Mouse (Mus musculus) kidney, embryonic 14.5 days (tissue): ENCODE results near the gene Wdfy4. TPM values are rescaled to one million over a fixed set of nuclear protein-coding genes. Genes with fewer than 3 reads are reported as not detected.

Experiments used
- ATAC-seq: fragments of 200-750 bp; cut with Nextera tagmentation; 2 replicates; pipeline ENCODE4 v1.8.0; 2017; ENCODE audit warnings: moderate number of reproducible peaks, mild to moderate bottlenecking, moderate TSS enrichment, moderate library complexity; ENCODE audit not compliant: low FRiP score, low TSS enrichment
- H3K27ac ChIP-seq: fragments of 300-500 bp; sonication (generic); 2 replicates; pipeline ENCODE4 v1.5.1; 2014; ENCODE audit warnings: low read depth, mild to moderate bottlenecking, low read length, moderate library complexity, mixed read lengths
- H3K27me3 ChIP-seq: fragments of 300-500 bp; sonication (generic); 2 replicates; pipeline ENCODE4 v1.6.1; 2014; ENCODE audit warnings: mild to moderate bottlenecking, low read length; ENCODE audit not compliant: control insufficient read depth, insufficient read depth
- H3K36me3 ChIP-seq: fragments of 300-500 bp; sonication (generic); 2 replicates; pipeline ENCODE4 v1.6.1; 2014; ENCODE audit warnings: low read length, mixed read lengths; ENCODE audit not compliant: control insufficient read depth, insufficient read depth
- H3K4me1 ChIP-seq: fragments of 300-500 bp; sonication (generic); 2 replicates; pipeline ENCODE4 v1.6.1; 2014; ENCODE audit warnings: low read length, mixed read lengths; ENCODE audit not compliant: control insufficient read depth, insufficient read depth
- H3K4me2 ChIP-seq: fragments of 300-500 bp; sonication (generic); replicated peaks from 2 replicates; pipeline ENCODE4 v1.6.1; 2014; ENCODE audit warnings: low read depth, mild to moderate bottlenecking, low read length
- H3K4me3 ChIP-seq: fragments of 300-500 bp; sonication (generic); 2 replicates; pipeline ENCODE4 v1.5.1; 2014; ENCODE audit warnings: mild to moderate bottlenecking, low read length
- H3K9ac ChIP-seq: fragments of 300-500 bp; sonication (generic); 2 replicates; pipeline ENCODE4 v1.6.1; 2014; ENCODE audit warnings: low read depth, mild to moderate bottlenecking, low read length, moderate library complexity
- H3K9me3 ChIP-seq: fragments of 300-500 bp; sonication (generic); 2 replicates; pipeline ENCODE4 v1.6.1; 2016; ENCODE audit warnings: low read length; ENCODE audit not compliant: control insufficient read depth
- WGBS: fragments of 180-500 bp; shearing (Covaris S2); extraction: QIAGEN DNeasy Blood & Tissue Kit; methylation state at CpG from one replicate; pipeline ENCODE4 v1.1.7; 2014; 5-methylcytosine and 5-hydroxymethylcytosine counted together
- polyA plus RNA-seq: library from polyadenylated mRNA; unstranded; fragments of >200 nt; fragmentation: Nextera tagmentation; extraction: Ambion mirVana; gene quantifications from 2 replicates; pipeline ENCODE4 v1.2.1, GENCODE M21; 2014

Wdfy4 gene
- polyA plus RNA-seq, 1 experiment from 2014 or later, result 0.31 TPM

GRCm38 (mm10) chr14:33213823-33214766 is 28.8 kb upstream of the Wdfy4 start, which contains the start of gene Arhgap22:
Arhgap22 (plus strand) TSS chr14:33214026.
- no peak within 1 kb of the TSS for H3K4me3 ChIP-seq
- no peak within 1 kb of the TSS for H3K27ac ChIP-seq
- H3K4me2 ChIP-seq, result peak within 1 kb of the TSS; percentile 20; the same call in 1 of the 2 replicates
- no peaks in the 10 kb centered on the region; the same call in 1 of the 2 replicates for H3K27me3 ChIP-seq
- H3K9ac ChIP-seq, result no peak within 1 kb of the TSS
- no peaks in the 10 kb centered on the region for H3K36me3 ChIP-seq
- WGBS, result 16% methylated on average over 28 of the region's 28 CpGs
- peak; percentile 89 for ATAC-seq
- H3K9me3 ChIP-seq, result no peaks in the 10 kb centered on the region
- H3K4me1 ChIP-seq, result 0 out of 2 replicates have a peak, but pooled peaks cover 3% of the 10 kb centered on the region

- no peak overlapping the region for H3K4me2 ChIP-seq
- H3K9ac ChIP-seq, result no peak overlapping the region
- WGBS, result 81% methylated on average over 12 of the region's 12 CpGs
- H3K4me3 ChIP-seq, result no peak overlapping the region
- H3K4me1 ChIP-seq, result 0 out of 2 replicates have a peak, but pooled peaks cover 3% of the 10 kb centered on the region
- H3K27ac ChIP-seq, result no peak overlapping the region
- H3K9me3 ChIP-seq, result no peaks in the 10 kb centered on the region
- no peaks in the 10 kb centered on the region for H3K36me3 ChIP-seq
- no peak for ATAC-seq
- H3K27me3 ChIP-seq, result no peaks in the 10 kb centered on the region; the same call in 1 of the 2 replicates
These were observed 27.6 kb upstream of the Wdfy4 start for GRCm38 (mm10) chr14:33212958-33213309.

GRCm38 (mm10) chr14:33212271-33212957 is 27.1 kb upstream of the Wdfy4 start:
- no peaks in the 10 kb centered on the region; the same call in 1 of the 2 replicates for H3K27me3 ChIP-seq
- H3K9me3 ChIP-seq, result no peaks in the 10 kb centered on the region
- no peak for ATAC-seq
- 0 out of 2 replicates have a peak, but pooled peaks cover 3% of the 10 kb centered on the region for H3K4me1 ChIP-seq
- H3K4me3 ChIP-seq, result no peak overlapping the region
- H3K36me3 ChIP-seq, result no peaks in the 10 kb centered on the region
- WGBS, result 46% methylated on average over 5 of the region's 5 CpGs
- H3K27ac ChIP-seq, result no peak overlapping the region
- no peak overlapping the region for H3K9ac ChIP-seq
- H3K4me2 ChIP-seq, result no peak overlapping the region

- Histone ChIP-seq H3K27ac (no peak overlapping the region), H3K27me3 (no peaks in the 10 kb centered on the region; the same call in 1 of the 2 replicates), H3K9ac (no peak overlapping the region), H3K36me3 (no peaks in the 10 kb centered on the region), H3K4me2 (no peak overlapping the region), H3K4me3 (no peak overlapping the region), H3K9me3 (no peaks in the 10 kb centered on the region), H3K4me1 (0 out of 2 replicates have a peak, but pooled peaks cover 3% of the 10 kb centered on the region)
- no peak for ATAC-seq
- WGBS, result 79% methylated on average over 8 of the region's 8 CpGs
These were observed 25.5 kb upstream of the Wdfy4 start for GRCm38 (mm10) chr14:33210806-33211205.

- no peaks in the 10 kb centered on the region for H3K4me1 ChIP-seq
- no peak overlapping the region for H3K4me3 ChIP-seq
- H3K9ac ChIP-seq, result no peak overlapping the region
- no peaks in the 10 kb centered on the region for H3K36me3 ChIP-seq
- 18% methylated on average over 5 of the region's 5 CpGs for WGBS
- H3K9me3 ChIP-seq, result no peaks in the 10 kb centered on the region
- H3K4me2 ChIP-seq, result no peak overlapping the region
- H3K27ac ChIP-seq, result no peak overlapping the region
- ATAC-seq, result no peak
- H3K27me3 ChIP-seq, result no peaks in the 10 kb centered on the region; the same call in 1 of the 2 replicates
These were observed 23.0 kb upstream of the Wdfy4 start for GRCm38 (mm10) chr14:33208331-33208730.

GRCm38 (mm10) chr14:33207011-33207410 is 21.7 kb upstream of the Wdfy4 start:
- ATAC-seq, result no peak

GRCm38 (mm10) chr14:33205280-33205965 is 20.1 kb upstream of the Wdfy4 start:
- Histone ChIP-seq H3K27ac (no peak overlapping the region), H3K4me3 (no peak overlapping the region; the same call in 1 of the 2 replicates), H3K9ac (no peak overlapping the region), H3K27me3 (no peaks in the 10 kb centered on the region), H3K36me3 (no peaks in the 10 kb centered on the region), H3K9me3 (no peaks in the 10 kb centered on the region), H3K4me1 (no peaks in the 10 kb centered on the region), H3K4me2 (no peak overlapping the region; the same call in 1 of the 2 replicates)
- 39% methylated on average over 24 of the region's 24 CpGs for WGBS
- ATAC-seq, result peak; percentile 35; the same call in 1 of the 2 replicates

More at GRCm38 (mm10) chr14:33207011-33207410, 21.7 kb upstream of the Wdfy4 start:
- Histone ChIP-seq H3K27ac (no peak overlapping the region), H3K4me3 (no peak overlapping the region), H3K27me3 (no peaks in the 10 kb centered on the region; the same call in 1 of the 2 replicates), H3K36me3 (no peaks in the 10 kb centered on the region), H3K9ac (no peak overlapping the region), H3K4me2 (no peak overlapping the region), H3K4me1 (no peaks in the 10 kb centered on the region), H3K9me3 (no peaks in the 10 kb centered on the region)
- WGBS, result 18% methylated on average over 2 of the region's 2 CpGs

GRCm38 (mm10) chr14:33203777-33204176 is 18.5 kb upstream of the Wdfy4 start:
- Histone ChIP-seq H3K4me2 (no peak overlapping the region), H3K27me3 (no peaks in the 10 kb centered on the region), H3K36me3 (no peaks in the 10 kb centered on the region), H3K9ac (no peak overlapping the region), H3K27ac (no peak overlapping the region), H3K9me3 (no peaks in the 10 kb centered on the region), H3K4me1 (no peaks in the 10 kb centered on the region), H3K4me3 (no peak overlapping the region)
- no peak for ATAC-seq
- 89% methylated on average over 14 of the region's 14 CpGs for WGBS
